Comparison of ENCODE assay signal across 1 mouse cellular context in genomic region chr17:45655820-45656219, GRCm38 (mm10).
TF ChIP-seq lines count a peak whose summit lies in the region.

No protein-coding gene starts in this region.

TF ChIP-seq in MEL, 35 proteins besides CTCF, POLR2A, EP300 and RAD21 (continued from another document):
- TF ChIP-seq MAX (IDR thresholded peaks at IDR 0.05; ENCODE audit: low read length) (no peak), TCF12 (IDR thresholded peaks at IDR 0.05; ENCODE audit: low read depth, low read length) (no peak), TBP (IDR thresholded peaks at IDR 0.05; ENCODE audit: low read depth, low read length) (peak; percentile 94), MYC (IDR thresholded peaks at IDR 0.05; ENCODE audit: low read depth, low read length) (no peak)
TF ChIP-seq in MEL: peak in this region for 3.
